Mouse (Mus musculus) midbrain, postnatal 0 days (tissue): ENCODE measurements at regions not wholly inside any gene's neighbourhood (a gene's known extent, or its start where the extent isn't known, plus 50 kb on each side); places are given as distances from the start of the nearest gene placed in this dataset.

Experiments used
- ATAC-seq: fragments of 200-750 bp; cut with Nextera tagmentation; 2 replicates; pipeline ENCODE4 v1.8.0; 2017; ENCODE audit warnings: moderate number of reproducible peaks, mild to moderate bottlenecking, moderate TSS enrichment, moderate library complexity; ENCODE audit not compliant: low FRiP score
- DNase-seq: peaks from one replicate; pipeline ENCODE4 v3.0.0-alpha.2; 2015; ENCODE audit warnings: low spot score
- H3K27ac ChIP-seq: fragments of 300-500 bp; sonication (generic); 2 replicates; pipeline ENCODE4 v1.5.1; 2014; ENCODE audit warnings: low read depth, mild to moderate bottlenecking, low read length, mixed read lengths
- H3K27me3 ChIP-seq: fragments of 300-500 bp; sonication (generic); 2 replicates; pipeline ENCODE4 v1.6.1; 2014; ENCODE audit warnings: low read length, control low read depth, mixed read lengths; ENCODE audit not compliant: insufficient read depth
- H3K36me3 ChIP-seq: fragments of 300-500 bp; sonication (generic); 2 replicates; pipeline ENCODE4 v1.6.1; 2014; ENCODE audit warnings: low read length, control low read depth, mixed read lengths; ENCODE audit not compliant: insufficient read depth
- H3K4me1 ChIP-seq: fragments of 300-500 bp; sonication (generic); 2 replicates; pipeline ENCODE4 v1.6.1; 2014; ENCODE audit warnings: mild to moderate bottlenecking, control low read depth, antibody characterized with exemption, low read length, mixed read lengths; ENCODE audit not compliant: insufficient read depth
- H3K4me2 ChIP-seq: fragments of 300-500 bp; sonication (generic); 2 replicates; pipeline ENCODE4 v1.6.1; 2014; ENCODE audit warnings: low read depth, mild to moderate bottlenecking, low read length, mixed read lengths; ENCODE audit not compliant: poor library complexity, severe bottlenecking
- H3K4me3 ChIP-seq: fragments of 300-500 bp; sonication (generic); 2 replicates; pipeline ENCODE4 v1.5.1; 2014; ENCODE audit warnings: low read depth, mild to moderate bottlenecking, low read length, moderate library complexity
- H3K9ac ChIP-seq: fragments of 300-500 bp; sonication (generic); replicated peaks from 2 replicates; pipeline ENCODE4 v1.6.1; 2014; ENCODE audit warnings: mild to moderate bottlenecking, low read length, moderate library complexity, mixed read lengths; ENCODE audit not compliant: poor library complexity, severe bottlenecking
- H3K9me3 ChIP-seq: fragments of 300-500 bp; sonication (generic); 2 replicates; pipeline ENCODE4 v1.6.1; 2016; ENCODE audit warnings: low read length, control low read depth
- CTCF ChIP-seq: IDR thresholded peaks from 2 replicates; pipeline ENCODE4 v1.5.1; 2016; ENCODE audit warnings: antibody characterized with exemption, mild to moderate bottlenecking
- WGBS: fragments of 180-500 bp; shearing (Covaris S2); extraction: QIAGEN DNeasy Blood & Tissue Kit; methylation state at CpG from one replicate; pipeline ENCODE4 v1.1.7; 2014; 5-methylcytosine and 5-hydroxymethylcytosine counted together

- no peak overlapping the region for H3K9ac ChIP-seq
- ATAC-seq (no peak), DNase-seq (no peak)
- no peak overlapping the region for H3K4me2 ChIP-seq
- H3K4me3 ChIP-seq: no peak overlapping the region
- no peaks in the 10 kb centered on the region for H3K36me3 ChIP-seq
- H3K9me3 ChIP-seq: no peaks in the 10 kb centered on the region
- no peaks in the 10 kb centered on the region; the same call in 1 of the 2 replicates for H3K27me3 ChIP-seq
- no peak overlapping the region for H3K27ac ChIP-seq
- no peaks in the 10 kb centered on the region for H3K4me1 ChIP-seq
- no peak for TF ChIP-seq CTCF
These were observed 262.7 kb downstream of the Zfp326 start for GRCm38 (mm10) chr5:106139109-106139508.

DNA sequence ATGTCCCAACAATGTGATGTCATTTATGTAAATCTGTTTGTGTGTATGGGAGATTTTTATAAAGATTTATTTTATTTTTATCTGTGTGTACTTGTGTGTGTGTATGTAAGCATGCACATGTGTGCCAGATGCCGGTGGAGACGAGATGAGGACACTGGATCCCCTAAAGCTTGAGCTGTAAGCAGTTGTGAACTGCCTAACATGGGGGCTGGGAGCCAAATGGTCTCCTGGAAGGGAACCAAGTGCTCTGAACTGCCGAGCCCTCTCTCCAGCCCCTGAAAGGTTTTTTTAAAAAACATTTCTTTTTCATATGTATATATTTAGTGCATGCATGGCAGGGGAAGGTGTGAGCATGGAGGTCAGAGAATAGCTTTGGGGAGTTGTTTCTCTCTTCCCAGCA lies 246.6 kb downstream of the Zfp326 start:
- no peak overlapping the region for H3K4me3 ChIP-seq
- H3K9ac ChIP-seq: no peak overlapping the region
- H3K4me2 ChIP-seq: no peak overlapping the region
- no peak for ATAC-seq
- TF ChIP-seq CTCF: no peak
- no peaks in the 10 kb centered on the region for H3K36me3 ChIP-seq
- no peaks in the 10 kb centered on the region for H3K9me3 ChIP-seq
- no peak overlapping the region for H3K27ac ChIP-seq
- DNase-seq: no peak
- H3K4me1 ChIP-seq: peaks cover 5% of the 10 kb centered on the region; the same call in 1 of the 2 replicates
- WGBS: 59% methylated on average over 3 of the region's 3 CpGs
- H3K27me3 ChIP-seq: no peaks in the 10 kb centered on the region

DNA sequence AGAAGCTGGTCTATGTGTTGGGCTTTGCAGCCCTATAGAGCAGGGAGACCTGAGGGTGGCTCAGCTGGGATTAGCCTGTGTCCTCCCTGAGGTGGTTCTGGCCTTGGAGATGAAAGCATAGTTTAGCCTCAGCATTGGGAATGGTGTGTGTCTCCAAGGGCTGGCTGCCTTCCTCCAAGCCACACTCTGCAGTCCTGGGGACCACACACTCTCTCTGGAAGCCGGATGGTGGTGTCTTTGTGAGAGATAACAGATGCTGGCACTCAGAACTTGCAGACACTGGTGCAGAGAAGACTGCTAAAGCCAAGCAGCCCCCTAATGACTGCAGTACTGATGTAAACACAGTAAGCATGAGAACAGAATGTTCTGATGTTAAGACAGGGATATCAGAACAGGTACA lies 243.2 kb downstream of the Zfp326 start:
- no peak for ATAC-seq
- Histone ChIP-seq H3K9me3 (no peaks in the 10 kb centered on the region), H3K27ac (no peak overlapping the region), H3K4me3 (no peak overlapping the region), H3K27me3 (no peaks in the 10 kb centered on the region), H3K9ac (no peak overlapping the region), H3K36me3 (no peaks in the 10 kb centered on the region), H3K4me2 (no peak overlapping the region), H3K4me1 (peaks cover 5% of the 10 kb centered on the region; the same call in 1 of the 2 replicates)
- DNase-seq: no peak
- TF ChIP-seq CTCF: no peak
- WGBS: 81% methylated on average over 1 of the region's 1 CpGs

DNA sequence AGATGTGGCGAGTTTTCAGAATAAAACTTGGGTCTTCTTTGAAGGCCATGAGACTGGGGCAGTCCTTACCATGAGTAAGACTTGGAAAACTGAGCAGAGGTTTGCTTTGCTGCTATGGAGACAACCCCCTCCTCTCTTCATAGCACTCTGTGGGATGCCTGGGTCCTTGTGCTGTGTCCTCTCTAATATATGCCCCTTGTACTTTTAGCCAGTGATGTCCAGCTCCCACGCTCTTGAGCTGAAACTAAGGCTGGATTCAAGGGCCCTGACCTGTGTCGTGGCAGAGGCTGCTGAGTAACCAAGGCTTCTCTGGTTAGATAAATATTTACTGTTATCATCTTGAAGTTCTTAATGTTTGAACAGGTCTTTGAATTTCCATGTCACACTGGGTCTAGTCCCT lies 236.8 kb downstream of the Zfp326 start:
- Histone ChIP-seq H3K9me3 (no peaks in the 10 kb centered on the region), H3K4me2 (no peak overlapping the region), H3K27me3 (no peaks in the 10 kb centered on the region), H3K4me3 (no peak overlapping the region), H3K9ac (no peak overlapping the region), H3K27ac (no peak overlapping the region), H3K4me1 (no peaks in the 10 kb centered on the region), H3K36me3 (no peaks in the 10 kb centered on the region)
- ATAC-seq (no peak), DNase-seq (no peak)
- no peak for TF ChIP-seq CTCF
- 86% methylated on average over 3 of the region's 3 CpGs for WGBS

- Histone ChIP-seq H3K27ac (no peak overlapping the region), H3K27me3 (no peaks in the 10 kb centered on the region), H3K4me1 (no peaks in the 10 kb centered on the region), H3K4me3 (no peak overlapping the region), H3K36me3 (no peaks in the 10 kb centered on the region), H3K4me2 (no peak overlapping the region), H3K9ac (no peak overlapping the region), H3K9me3 (no peaks in the 10 kb centered on the region)
- DNase-seq (no peak), ATAC-seq (no peak)
- no peak for TF ChIP-seq CTCF
- WGBS: 58% methylated on average over 8 of the region's 8 CpGs
These were observed 232.2 kb downstream of the Zfp326 start for GRCm38 (mm10) chr5:106108474-106108971.

DNA sequence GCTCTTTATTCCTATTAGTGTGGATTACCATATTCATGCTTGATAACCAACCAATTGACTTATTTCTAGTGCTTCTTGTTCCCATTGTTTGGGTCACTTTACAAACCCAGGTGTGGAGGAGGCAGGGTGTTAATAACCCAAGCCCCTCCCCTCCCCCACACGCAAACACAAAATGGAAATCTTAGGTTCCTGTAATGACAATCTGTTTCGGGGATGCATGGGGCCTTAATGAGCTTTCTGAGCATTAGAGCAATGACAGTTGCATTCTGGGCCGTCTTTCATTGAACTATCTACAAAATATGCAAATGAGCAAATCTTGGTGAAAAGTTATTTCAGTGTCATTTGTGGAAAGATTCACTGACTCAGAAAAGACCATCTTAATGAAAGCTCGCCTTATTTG lies 225.9 kb downstream of the Zfp326 start:
- no peak for DNase-seq
- no peaks in the 10 kb centered on the region for H3K9me3 ChIP-seq

More for the DNA sequence above, 225.9 kb downstream of the Zfp326 start:
- no peaks in the 10 kb centered on the region for H3K36me3 ChIP-seq
- no peaks in the 10 kb centered on the region for H3K4me1 ChIP-seq
- no peak overlapping the region for H3K27ac ChIP-seq
- H3K27me3 ChIP-seq: no peaks in the 10 kb centered on the region
- H3K4me2 ChIP-seq: no peak overlapping the region
- WGBS: 72% methylated on average over 4 of the region's 4 CpGs
- no peak overlapping the region for H3K9ac ChIP-seq
- TF ChIP-seq CTCF: no peak
- H3K4me3 ChIP-seq: no peak overlapping the region
- ATAC-seq: no peak
